Mouse (Mus musculus) embryo, embryonic 11 days (tissue): ENCODE results near the gene Crip1.
A peak's percentile ranks its signal among the peaks of the same experiment; 100 is the strongest.
"Not testable (repeated sequence)": the region's sequence is repeated elsewhere in the genome, so short reads cannot be mapped to it uniquely, and the experiment has no call there.

Experiments used
- DNase-seq: peaks from one replicate; pipeline ENCODE4 v3.0.0-alpha.2; 2015

Gene Crip1

DNA sequence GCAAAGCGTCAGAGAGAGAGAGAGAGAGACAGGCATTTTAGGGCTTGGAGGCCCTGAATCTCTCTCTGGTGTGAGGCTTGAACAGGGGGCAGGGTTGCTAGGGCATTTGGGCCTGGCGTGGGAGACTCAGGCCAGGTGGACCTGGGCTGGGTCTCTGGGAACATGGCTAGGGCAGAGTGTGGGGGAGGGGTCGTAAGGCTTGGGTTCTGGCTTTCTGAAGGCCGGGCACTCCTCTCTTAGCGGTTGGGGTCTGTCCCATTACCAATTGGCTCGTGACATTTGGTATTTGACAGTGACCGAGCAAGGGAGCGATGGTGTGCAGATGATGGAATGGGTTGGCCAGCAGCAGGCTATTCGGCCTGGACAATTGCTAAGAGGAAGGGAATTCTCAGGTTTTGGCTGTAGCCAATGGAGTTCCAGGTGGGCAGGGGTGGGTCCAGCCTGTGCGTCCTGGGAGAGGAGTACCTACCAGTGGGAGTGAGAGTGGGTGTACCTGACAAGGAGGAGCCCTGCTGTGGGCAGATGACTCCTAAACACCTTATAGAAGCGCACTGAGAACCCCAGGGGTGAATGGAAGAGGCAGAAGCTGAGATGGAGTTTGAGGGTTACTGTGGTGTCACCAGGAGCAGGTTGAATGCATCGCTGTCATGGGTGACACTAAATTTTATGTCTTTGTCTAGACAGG lies 40.4 kb downstream of the Crip1 start:
- peak; percentile 31 for DNase-seq

DNA sequence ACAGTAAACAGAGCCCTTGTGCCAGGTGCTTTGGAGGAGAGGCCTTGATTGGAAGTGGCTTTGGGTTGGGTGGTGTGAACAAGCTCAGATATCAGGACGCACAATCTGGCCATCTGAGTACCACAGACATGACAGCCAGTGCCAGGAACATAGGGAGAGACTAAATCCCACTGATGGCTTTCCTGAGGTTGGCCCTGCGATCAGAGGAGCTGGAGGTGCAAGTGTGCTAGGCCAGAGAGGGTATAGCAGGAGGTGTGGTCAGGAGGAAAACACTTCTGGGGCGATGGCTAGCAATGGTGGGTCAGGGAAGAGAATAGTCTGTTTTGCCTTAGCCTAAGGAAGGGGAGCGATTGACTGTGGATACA lies 40.9 kb downstream of the Crip1 start:
- DNase-seq: no peak

DNA sequence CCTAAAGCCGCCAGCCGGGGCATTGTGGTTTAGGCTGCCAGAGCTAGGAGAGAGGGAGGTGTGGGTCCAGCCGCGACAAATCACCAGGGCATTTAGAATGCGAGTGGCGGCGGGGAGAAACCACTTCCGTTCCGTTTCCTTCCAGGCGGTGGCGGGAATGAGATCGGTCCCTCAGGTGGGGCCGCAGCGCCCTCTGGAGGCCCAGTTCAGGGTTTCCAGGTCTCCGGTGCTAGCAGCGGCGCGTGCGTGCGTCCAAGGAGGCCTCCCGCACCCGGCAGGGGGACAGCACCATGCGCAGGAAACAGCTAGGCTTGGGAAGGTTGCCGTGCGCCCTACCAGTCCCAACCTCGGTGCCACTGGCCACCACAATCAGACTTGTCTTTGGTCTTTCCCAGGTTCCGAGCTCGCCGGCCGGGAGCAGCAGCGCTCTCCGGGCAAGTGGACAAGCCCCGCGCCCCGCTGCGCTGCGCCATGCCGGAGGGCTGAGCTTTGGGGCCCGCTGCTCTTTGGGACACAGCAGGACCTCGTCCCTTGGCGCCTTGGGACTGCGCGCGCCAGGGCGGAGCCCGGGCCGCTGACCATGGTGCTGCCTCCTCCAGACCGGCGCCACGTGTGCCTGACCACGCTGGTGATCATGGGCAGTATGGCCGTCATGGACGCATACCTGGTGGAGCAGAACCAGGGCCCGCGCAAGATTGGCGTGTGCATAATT lies 41.6 kb downstream of the Crip1 start:
- peak; percentile 93 for DNase-seq

DNA sequence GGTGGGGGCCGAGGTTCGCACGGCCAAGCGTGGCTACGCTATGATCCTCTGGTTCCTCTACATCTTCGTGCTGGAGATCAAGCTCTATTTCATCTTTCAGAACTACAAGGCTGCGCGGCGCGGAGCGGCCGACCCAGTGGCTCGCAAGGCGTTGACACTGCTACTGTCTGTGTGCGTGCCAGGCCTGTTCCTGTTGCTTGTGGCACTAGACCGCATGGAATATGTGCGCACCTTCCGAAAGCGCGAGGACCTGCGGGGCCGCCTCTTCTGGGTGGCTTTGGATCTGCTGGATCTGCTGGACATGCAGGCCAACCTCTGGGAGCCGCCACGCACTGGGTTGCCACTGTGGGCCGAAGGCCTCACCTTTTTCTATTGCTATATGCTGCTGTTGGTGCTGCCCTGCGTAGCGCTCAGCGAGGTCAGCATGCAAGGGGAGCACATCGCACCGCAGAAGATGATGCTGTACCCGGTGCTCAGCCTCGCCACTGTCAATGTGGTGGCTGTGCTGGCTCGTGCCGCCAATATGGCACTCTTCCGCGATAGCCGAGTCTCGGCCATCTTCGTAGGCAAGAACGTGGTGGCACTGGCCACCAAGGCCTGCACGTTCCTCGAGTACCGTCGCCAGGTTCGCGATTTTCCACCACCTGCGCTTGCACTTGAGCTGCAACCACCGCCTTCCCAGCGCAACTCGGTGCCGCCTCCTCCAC lies 42.4 kb downstream of the Crip1 start:
- no peak for DNase-seq

DNA sequence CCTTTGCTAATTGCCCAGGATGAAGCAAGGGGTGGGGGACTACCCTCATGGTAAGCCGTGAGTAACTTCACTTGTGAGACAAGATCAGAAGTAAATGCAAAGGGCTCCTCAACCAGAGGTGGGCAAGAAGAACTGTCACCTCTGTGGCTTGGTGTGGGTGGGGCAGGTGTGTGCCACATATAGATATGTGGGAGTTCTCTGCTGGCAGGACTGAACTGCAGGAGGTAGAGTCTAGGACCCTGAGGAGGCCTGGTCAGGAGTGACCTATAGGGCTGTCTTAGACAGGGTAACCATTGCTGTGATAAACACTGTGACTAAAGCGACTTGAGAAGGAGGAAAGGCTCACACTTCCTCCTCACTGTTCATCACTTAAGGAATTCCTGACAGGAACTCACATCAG lies 47.3 kb downstream of the Crip1 start:
- no peak for DNase-seq

DNA sequence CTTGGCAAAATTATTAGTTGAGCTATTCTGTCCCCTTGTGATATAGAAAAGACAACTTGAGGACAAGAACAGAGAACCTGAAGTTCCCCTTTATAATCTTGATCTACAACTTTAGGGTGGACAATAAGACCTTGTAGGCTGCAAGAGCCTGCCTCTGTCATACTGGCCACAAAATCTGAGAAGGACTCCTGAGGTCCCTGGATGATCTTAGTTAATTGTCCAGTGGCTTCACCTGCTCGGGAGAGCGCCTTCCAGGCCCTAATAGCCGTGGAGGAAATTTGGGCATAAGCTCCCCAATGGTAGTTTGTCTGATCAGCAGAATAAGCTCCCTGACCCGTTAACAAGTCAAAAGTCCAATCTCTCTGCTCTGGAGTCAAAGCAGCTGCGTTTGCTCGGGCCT lies 53.0 kb downstream of the Crip1 start:
- not testable (repeated sequence) for DNase-seq

DNA sequence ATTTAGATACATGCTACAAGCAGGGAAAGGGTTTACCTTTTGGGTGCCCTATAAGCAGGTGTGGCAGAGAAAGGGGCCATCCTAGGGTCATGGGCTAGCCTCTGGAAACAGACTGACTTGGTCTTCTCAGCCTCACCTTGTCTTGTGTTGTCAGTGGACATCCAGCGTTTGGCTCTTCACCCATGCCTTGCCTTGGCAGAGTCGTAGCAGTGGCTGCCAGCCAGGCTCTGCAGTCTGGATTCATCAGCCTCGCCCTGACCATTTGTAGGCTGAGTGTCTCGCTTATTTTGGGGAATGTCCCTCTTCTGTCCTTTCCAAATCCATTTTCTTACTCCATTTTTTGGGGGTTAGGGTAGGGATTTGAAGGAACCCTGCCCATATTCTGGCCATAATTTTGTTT lies 55.2 kb downstream of the Crip1 start:
- no peak for DNase-seq

DNA sequence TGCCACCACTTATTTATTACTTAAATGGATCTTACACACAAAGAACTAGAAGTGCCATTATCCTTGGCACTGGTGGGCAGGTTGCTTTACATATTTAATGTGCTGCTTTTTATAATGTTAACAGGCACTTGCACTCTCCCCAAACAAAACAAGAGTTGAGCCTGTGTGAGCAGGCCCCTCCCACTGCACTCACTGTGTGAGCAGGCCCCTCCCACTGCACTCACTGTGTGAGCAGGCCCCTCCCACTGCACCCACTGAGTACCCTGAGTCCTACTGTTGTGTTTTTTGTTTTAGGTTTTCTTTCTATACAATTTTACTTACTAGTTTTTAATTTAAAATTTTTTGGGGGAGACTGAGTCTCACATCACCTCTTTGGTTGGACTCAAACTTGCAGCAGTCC lies 55.9 kb downstream of the Crip1 start:
- no peak for DNase-seq
